Mouse (Mus musculus) heart, postnatal 4 days (tissue): ENCODE measurements at regions not wholly inside any gene's neighbourhood (a gene's known extent, or its start where the extent isn't known, plus 50 kb on each side); places are given as distances from the start of the nearest gene placed in this dataset.

Source experiments
- DNase-seq: peaks from one replicate; pipeline ENCODE4 v3.0.0; 2021

- no peak for DNase-seq
Measured at GRCm38 (mm10) chr5:42636162-42636823, 568.5 kb downstream of the Gm16223 start.

- no peak for DNase-seq
Measured at GRCm38 (mm10) chr5:42656460-42656859, 576.5 kb upstream of the Cpeb2 start.

GRCm38 (mm10) chr5:42659994-42660393, 573.0 kb upstream of the Cpeb2 start:
- DNase-seq, result no peak

GRCm38 (mm10) chr5:42679617-42680016, 553.4 kb upstream of the Cpeb2 start:
- DNase-seq, result no peak

DNA sequence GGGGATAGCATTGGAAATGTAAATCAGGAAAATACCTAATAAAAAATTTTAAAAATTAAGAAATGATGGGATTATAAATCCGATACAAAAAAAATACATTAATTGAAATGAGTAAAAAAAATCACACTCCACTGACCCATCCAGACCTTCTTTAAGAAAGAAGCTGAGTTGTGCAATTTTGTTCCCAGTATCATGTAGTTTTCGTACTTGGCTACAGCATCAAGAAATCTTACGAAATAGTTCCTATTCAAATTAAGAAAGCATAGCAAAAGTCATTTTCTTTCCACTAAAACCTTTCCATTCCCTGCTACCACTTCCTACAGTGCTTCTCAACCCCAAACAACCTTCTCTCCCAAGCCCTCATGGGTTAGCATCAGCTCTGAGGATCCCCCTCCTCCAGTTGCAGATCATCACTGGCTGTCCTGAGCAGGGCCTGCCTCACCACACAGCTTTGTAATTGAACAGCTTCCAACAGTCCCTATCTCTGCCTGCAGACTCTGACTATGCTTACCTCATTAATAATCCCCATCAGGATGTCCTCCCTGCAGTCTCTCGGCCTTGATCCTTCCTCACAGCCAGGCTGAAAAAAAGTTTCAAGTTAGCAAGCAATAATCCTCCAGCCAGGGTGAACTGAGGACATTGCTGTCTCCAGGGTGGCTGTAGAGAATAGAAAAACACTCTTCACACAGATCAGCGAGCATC, 547.5 kb upstream of the Cpeb2 start:
- peak; percentile 3 for DNase-seq

- DNase-seq, result no peak
Measured at GRCm38 (mm10) chr5:42687176-42687575, 545.8 kb upstream of the Cpeb2 start.
